Mouse (Mus musculus) erythroblast, adult 5-6 weeks (primary cell): ENCODE data around the gene Chp1. TPM values are rescaled to one million over a fixed set of nuclear protein-coding genes. Genes with fewer than 3 reads are reported as not detected.

Experiments used
- ATAC-seq: replicated peaks from 2 replicates; pipeline ENCODE4 v1.8.0; 2016; ENCODE audit warnings: moderate number of reproducible peaks, mild to moderate bottlenecking, moderate TSS enrichment, inconsistent platforms; ENCODE audit not compliant: poor library complexity, low FRiP score, severe bottlenecking
- total RNA-seq, 2 experiments: library from RNA; stranded (forward) in 1 of 2; stranded (reverse) in 1 of 2; fragments of 150-400 nt in 1 of 2; fragments of 200-764, 138-1000 nt in 1 of 2; gene quantifications; 2 replicates each; pipeline versions ENCODE4 v1.2.3 to v1.2.4; 2015 to 2017; ENCODE audit warnings: low replicate concordance in 2 of 2

Gene Chp1
- total RNA-seq (2015; ENCODE audit: low replicate concordance) (84.4 and 108 TPM in 2 replicates), total RNA-seq (2017; ENCODE audit: low replicate concordance) (111 and 170 TPM in 2 replicates)

GRCm38 (mm10) chr2:119547522-119548370 is at the start of gene Chp1, which contains the start of gene Exd1:
Gene Chp1 (plus strand): TSS chr2:119547697.
Gene Exd1 (minus strand): TSS chr2:119547627.
- ATAC-seq: peak; percentile 91

- no peak for ATAC-seq
Observed at GRCm38 (mm10) chr2:119498859-119499258, 48.6 kb upstream of the Chp1 start.

- ATAC-seq: no peak
Observed at GRCm38 (mm10) chr2:119500965-119501652, 46.4 kb upstream of the Chp1 start.

GRCm38 (mm10) chr2:119507108-119507507 is 40.4 kb upstream of the Chp1 start:
- no peak; the same call in 1 of the 2 replicates for ATAC-seq

- ATAC-seq: peak; percentile 60; the same call in 1 of the 2 replicates
Observed at GRCm38 (mm10) chr2:119508518-119508917, 39.0 kb upstream of the Chp1 start.

- ATAC-seq: no peak
Observed at GRCm38 (mm10) chr2:119510856-119511255, 36.6 kb upstream of the Chp1 start.

- peak; percentile 70; the same call in 1 of the 2 replicates for ATAC-seq
Observed at GRCm38 (mm10) chr2:119512292-119512691, 35.2 kb upstream of the Chp1 start.

- ATAC-seq: no peak
Observed at GRCm38 (mm10) chr2:119514026-119514522, 33.4 kb upstream of the Chp1 start.

- ATAC-seq: no peak
Observed at GRCm38 (mm10) chr2:119516811-119517210, 30.7 kb upstream of the Chp1 start.

- ATAC-seq: no peak
Observed at GRCm38 (mm10) chr2:119520550-119520949, 26.9 kb upstream of the Chp1 start.

GRCm38 (mm10) chr2:119523836-119524235 is 23.7 kb upstream of the Chp1 start:
- ATAC-seq: no peak

GRCm38 (mm10) chr2:119525422-119525821 is 22.1 kb upstream of the Chp1 start:
- no peak for ATAC-seq

- ATAC-seq: no peak
Observed at GRCm38 (mm10) chr2:119538802-119539201, 8.7 kb upstream of the Chp1 start.

GRCm38 (mm10) chr2:119542106-119542505 is 5.4 kb upstream of the Chp1 start:
- ATAC-seq: 0 out of 2 replicates have a peak, but pooled peaks have one; percentile 42

GRCm38 (mm10) chr2:119543656-119544055 is 3.8 kb upstream of the Chp1 start:
- ATAC-seq: no peak

- ATAC-seq: peak; percentile 75
Observed at GRCm38 (mm10) chr2:119546848-119547521, 512 bp upstream of the Chp1 start.

- ATAC-seq: no peak
Observed at GRCm38 (mm10) chr2:119548371-119548660, 819 bp downstream of the Chp1 start.

GRCm38 (mm10) chr2:119548691-119549090 is 1.2 kb downstream of the Chp1 start:
- ATAC-seq: no peak

GRCm38 (mm10) chr2:119549678-119550077 is 2.2 kb downstream of the Chp1 start:
- no peak for ATAC-seq

- no peak for ATAC-seq
Observed at GRCm38 (mm10) chr2:119558039-119558438, 10.5 kb downstream of the Chp1 start.
